Mouse (Mus musculus) midbrain, postnatal 0 days (tissue): Measurements from ENCODE around the gene Kng1. TPM values are rescaled to one million over a fixed set of nuclear protein-coding genes. Genes with fewer than 3 reads are reported as not detected.
A peak's percentile ranks its signal among the peaks of the same experiment; 100 is the strongest.

Experiments
- ATAC-seq: fragments of 200-750 bp; cut with Nextera tagmentation; 2 replicates; pipeline ENCODE4 v1.8.0; 2017; ENCODE audit warnings: moderate number of reproducible peaks, mild to moderate bottlenecking, moderate TSS enrichment, moderate library complexity; ENCODE audit not compliant: low FRiP score
- DNase-seq: peaks from one replicate; pipeline ENCODE4 v3.0.0-alpha.2; 2015; ENCODE audit warnings: low spot score
- H3K27ac ChIP-seq: fragments of 300-500 bp; sonication (generic); 2 replicates; pipeline ENCODE4 v1.5.1; 2014; ENCODE audit warnings: low read depth, mild to moderate bottlenecking, low read length, mixed read lengths
- H3K27me3 ChIP-seq: fragments of 300-500 bp; sonication (generic); 2 replicates; pipeline ENCODE4 v1.6.1; 2014; ENCODE audit warnings: low read length, control low read depth, mixed read lengths; ENCODE audit not compliant: insufficient read depth
- H3K36me3 ChIP-seq: fragments of 300-500 bp; sonication (generic); 2 replicates; pipeline ENCODE4 v1.6.1; 2014; ENCODE audit warnings: low read length, control low read depth, mixed read lengths; ENCODE audit not compliant: insufficient read depth
- H3K4me1 ChIP-seq: fragments of 300-500 bp; sonication (generic); 2 replicates; pipeline ENCODE4 v1.6.1; 2014; ENCODE audit warnings: mild to moderate bottlenecking, control low read depth, antibody characterized with exemption, low read length, mixed read lengths; ENCODE audit not compliant: insufficient read depth
- H3K4me2 ChIP-seq: fragments of 300-500 bp; sonication (generic); 2 replicates; pipeline ENCODE4 v1.6.1; 2014; ENCODE audit warnings: low read depth, mild to moderate bottlenecking, low read length, mixed read lengths; ENCODE audit not compliant: poor library complexity, severe bottlenecking
- H3K4me3 ChIP-seq: fragments of 300-500 bp; sonication (generic); 2 replicates; pipeline ENCODE4 v1.5.1; 2014; ENCODE audit warnings: low read depth, mild to moderate bottlenecking, low read length, moderate library complexity
- H3K9ac ChIP-seq: fragments of 300-500 bp; sonication (generic); replicated peaks from 2 replicates; pipeline ENCODE4 v1.6.1; 2014; ENCODE audit warnings: mild to moderate bottlenecking, low read length, moderate library complexity, mixed read lengths; ENCODE audit not compliant: poor library complexity, severe bottlenecking
- H3K9me3 ChIP-seq: fragments of 300-500 bp; sonication (generic); 2 replicates; pipeline ENCODE4 v1.6.1; 2016; ENCODE audit warnings: low read length, control low read depth
- CTCF ChIP-seq: IDR thresholded peaks from 2 replicates; pipeline ENCODE4 v1.5.1; 2016; ENCODE audit warnings: antibody characterized with exemption, mild to moderate bottlenecking
- WGBS: fragments of 180-500 bp; shearing (Covaris S2); extraction: QIAGEN DNeasy Blood & Tissue Kit; methylation state at CpG from one replicate; pipeline ENCODE4 v1.1.7; 2014; 5-methylcytosine and 5-hydroxymethylcytosine counted together
- polyA plus RNA-seq: library from polyadenylated mRNA; unstranded; fragments of >200 nt; fragmentation: Nextera tagmentation; extraction: Ambion mirVana; gene quantifications from 2 replicates; pipeline ENCODE4 v1.2.1, GENCODE M21; 2015
- total RNA-seq: library from RNA; depleted of rRNA; stranded (reverse); fragments of >200 nt; gene quantifications from 2 replicates; pipeline ENCODE4 v1.2.3, GENCODE M21; 2014

The Kng1 gene
- total and polyA plus RNA-seq, 2 experiments from 2014 or later = not detected

GRCm38 (mm10) chr16:23108943-23109342, 51.3 kb downstream of the Kng1 start:
- TF ChIP-seq CTCF = no peak
- no peak for DNase-seq
- Histone ChIP-seq H3K9ac (peak overlapping the region; percentile 100), H3K9me3 (no peaks in the 10 kb centered on the region), H3K27me3 (no peaks in the 10 kb centered on the region), H3K4me2 (peak overlapping the region; percentile 78), H3K36me3 (peaks cover 24% of the 10 kb centered on the region), H3K27ac (no peak overlapping the region), H3K4me1 (no peaks in the 10 kb centered on the region), H3K4me3 (peak overlapping the region; percentile 96)
- no peak for ATAC-seq
- WGBS = 6% methylated on average over 5 of the region's 5 CpGs

GRCm38 (mm10) chr16:23109350-23110280, 52.0 kb downstream of the Kng1 start:
- Histone ChIP-seq H3K9ac (peak overlapping the region; percentile 100; the same call in 1 of the 2 replicates), H3K36me3 (peaks cover 31% of the 10 kb centered on the region), H3K4me1 (no peaks in the 10 kb centered on the region), H3K27me3 (no peaks in the 10 kb centered on the region), H3K4me3 (peak overlapping the region; percentile 96), H3K27ac (no peak overlapping the region), H3K4me2 (peak overlapping the region; percentile 78), H3K9me3 (no peaks in the 10 kb centered on the region)
- DNase-seq (no peak), ATAC-seq (no peak)
- 47% methylated on average over 5 of the region's 5 CpGs for WGBS
- TF ChIP-seq CTCF = no peak

- 82% methylated on average over 12 of the region's 12 CpGs for WGBS
These were observed 54.7 kb downstream of the Kng1 start for GRCm38 (mm10) chr16:23112348-23112747.

GRCm38 (mm10) chr16:23112861-23113435, 55.3 kb downstream of the Kng1 start:
- Histone ChIP-seq H3K4me3 (no peak overlapping the region), H3K9me3 (no peaks in the 10 kb centered on the region), H3K4me2 (no peak overlapping the region), H3K36me3 (peaks cover 42% of the 10 kb centered on the region), H3K27ac (no peak overlapping the region), H3K9ac (no peak overlapping the region), H3K4me1 (no peaks in the 10 kb centered on the region), H3K27me3 (no peaks in the 10 kb centered on the region)
- ATAC-seq = no peak
- no peak for DNase-seq
- no peak for TF ChIP-seq CTCF
- WGBS = 51% methylated on average over 9 of the region's 9 CpGs

More at GRCm38 (mm10) chr16:23112348-23112747, 54.7 kb downstream of the Kng1 start:
- Histone ChIP-seq H3K9ac (no peak overlapping the region), H3K27me3 (no peaks in the 10 kb centered on the region), H3K36me3 (peaks cover 40% of the 10 kb centered on the region), H3K4me1 (no peaks in the 10 kb centered on the region), H3K27ac (no peak overlapping the region), H3K4me2 (no peak overlapping the region), H3K4me3 (no peak overlapping the region), H3K9me3 (no peaks in the 10 kb centered on the region)
- DNase-seq (no peak), ATAC-seq (no peak)
- no peak for TF ChIP-seq CTCF

GRCm38 (mm10) chr16:23113903-23114302, 56.2 kb downstream of the Kng1 start:
- no peak for TF ChIP-seq CTCF
- DNase-seq (no peak), ATAC-seq (no peak)
- H3K9ac ChIP-seq = no peak overlapping the region
- H3K27me3 ChIP-seq = no peaks in the 10 kb centered on the region
- no peaks in the 10 kb centered on the region for H3K4me1 ChIP-seq
- H3K4me3 ChIP-seq = no peak overlapping the region
- no peak overlapping the region for H3K4me2 ChIP-seq
- H3K36me3 ChIP-seq = peaks cover 42% of the 10 kb centered on the region
- no peaks in the 10 kb centered on the region for H3K9me3 ChIP-seq
- H3K27ac ChIP-seq = no peak overlapping the region
